Mouse (Mus musculus): ENCODE results near the gene Grid2ip. TPM values are rescaled to one million over a fixed set of nuclear protein-coding genes. Genes with fewer than 3 reads are reported as not detected.

Gene Grid2ip
- total RNA-seq (2012; rRNA removed), result not detected in 2 replicates
- total RNA-seq (2014; rRNA removed), result not detected in 2 replicates
- not detected in 2 replicates for polyA plus RNA-seq (2012; ENCODE audit: insufficient read length, low read depth)

DNA sequence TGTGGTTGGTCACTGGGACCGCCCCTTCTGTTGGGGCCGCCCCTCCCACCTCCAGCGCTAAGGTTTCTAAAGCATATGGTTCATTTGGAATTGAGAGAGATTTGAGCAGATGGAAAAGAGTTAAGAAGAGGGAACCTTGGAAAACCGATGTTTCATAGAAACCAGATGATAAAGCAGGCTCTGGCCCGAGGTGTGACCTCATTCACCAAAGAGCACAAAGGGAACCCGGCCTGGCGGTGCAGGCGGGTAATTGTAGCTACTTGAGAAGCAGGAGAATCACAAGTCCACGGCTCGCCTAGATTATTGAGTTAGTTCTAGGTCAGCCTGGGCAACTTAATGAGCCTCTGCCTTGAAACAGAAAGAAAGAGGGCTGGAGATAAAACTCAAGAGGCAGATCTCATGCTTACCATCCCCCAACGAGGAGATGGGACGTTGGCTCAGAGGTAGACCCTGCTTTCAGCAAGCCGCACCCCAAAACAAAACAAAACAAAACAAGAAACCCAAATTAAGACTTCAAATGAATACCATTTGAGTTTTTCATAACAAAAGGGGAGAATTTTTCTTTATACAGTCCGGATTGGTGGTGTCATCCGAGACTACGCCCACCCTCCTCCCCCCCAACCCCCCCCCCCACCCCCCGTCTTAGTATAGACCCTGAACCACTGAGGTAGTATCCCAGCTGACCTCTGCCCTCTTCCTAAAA, at the start of gene Grid2ip:
Grid2ip (plus strand) TSS at position 653 of the 703 bp plus-strand sequence.
- no peaks in the 10 kb centered on the region for H3K79me2 ChIP-seq (replicated peaks; ENCODE audit: control insufficient read depth, extremely low read depth, insufficient read depth, poor library complexity, severe bottlenecking)
- no peaks in the 10 kb centered on the region for H3K36me3 ChIP-seq (replicated peaks in 1 of 2; ENCODE audit: control insufficient read depth in 1 of 2, insufficient read depth in 1 of 2, low read length in 1 of 2)
- TF ChIP-seq MAZ (IDR thresholded peaks at IDR 0.05; ENCODE audit: low read depth, low read length) (no peak), POLR2A (IDR thresholded peaks at IDR 0.05; ENCODE audit: low read depth, low read length) (no peak), HCFC1 (IDR thresholded peaks at IDR 0.05; ENCODE audit: low read depth, low read length) (no peak), ZNF384 (IDR thresholded peaks at IDR 0.05; ENCODE audit: low read depth, low read length) (no peak), MAX (IDR thresholded peaks at IDR 0.05; ENCODE audit: low read length) (no peak), ZKSCAN1 (IDR thresholded peaks at IDR 0.05; ENCODE audit: borderline replicate concordance, low read depth, low read length) (no peak)
- no peak within 1 kb of the TSS for H3K9ac ChIP-seq (ENCODE audit: insufficient read depth, low read depth)
- H3K4me1 ChIP-seq (ENCODE audit: control insufficient read depth in 1 of 2, insufficient read depth in 2 of 2), result peaks cover 0 to 6% of the 10 kb centered on the region in 2 experiments; a peak in 2 of 4 replicates
- no peak within 1 kb of the TSS for H3K4me3 ChIP-seq (replicated peaks in 1 of 3; ENCODE audit: low read depth in 2 of 3, low read length in 2 of 3, poor library complexity in 1 of 3)
- dilution Hi-C loops (cut with MboI; ENCODE audit: extremely low pct_ligation_motif_present, extremely low pct_unique_long_range_greater_than_20kb, low sequenced_read_pairs) (no loop called here), in situ Hi-C loops (cut with MboI; ENCODE audit: low pct_ligation_motif_present, low pct_unique_long_range_greater_than_20kb, low sequenced_read_pairs) (no loop called here)
- peaks cover 19% of the 10 kb centered on the region for H3K9me3 ChIP-seq (replicated peaks; ENCODE audit: low read length)
- peaks cover 39% of the 10 kb centered on the region for H3K27me3 ChIP-seq (replicated peaks)
- H3K27ac ChIP-seq (ENCODE audit: insufficient read depth, low read depth), result no peak within 1 kb of the TSS
- DNase-seq (ENCODE audit: extremely low read depth), result no peak
- no peak within 1 kb of the TSS for H3K4me2 ChIP-seq (ENCODE audit: insufficient read depth, low read depth, poor library complexity, severe bottlenecking)

DNA sequence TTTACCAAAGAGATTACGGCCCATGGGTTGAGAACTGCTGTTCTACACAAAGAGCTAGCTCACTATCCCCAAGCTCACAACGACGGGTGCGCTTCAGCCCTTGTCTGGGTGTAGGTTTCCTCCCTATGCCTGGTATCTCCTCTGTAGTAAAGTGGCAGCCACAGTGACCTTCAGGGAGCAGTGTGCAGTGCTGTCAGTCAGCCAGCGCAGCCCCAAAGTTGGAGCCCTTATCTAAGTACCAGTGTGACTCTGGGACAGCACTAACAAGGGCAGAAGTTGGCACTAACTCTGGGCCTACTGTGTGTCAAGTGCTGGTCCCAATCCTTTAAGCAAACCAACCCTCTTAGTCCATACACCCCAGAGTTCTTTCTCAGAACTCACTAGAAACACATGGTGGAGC, 48.3 kb upstream of the Grid2ip start:
- Histone ChIP-seq H3K4me1 (ENCODE audit: control insufficient read depth in 1 of 2, insufficient read depth in 2 of 2) (peaks cover 3 to 32% of the 10 kb centered on the region in 2 experiments; a peak in 3 of 4 replicates), H3K79me2 (replicated peaks; ENCODE audit: control insufficient read depth, extremely low read depth, insufficient read depth, poor library complexity, severe bottlenecking) (peaks cover 21% of the 10 kb centered on the region), H3K9me3 (replicated peaks; ENCODE audit: low read length) (peaks cover 3% of the 10 kb centered on the region), H3K4me2 (ENCODE audit: insufficient read depth, low read depth, poor library complexity, severe bottlenecking) (no peak overlapping the region), H3K9ac (ENCODE audit: insufficient read depth, low read depth) (no peak overlapping the region), H3K4me3 (replicated peaks in 1 of 3; ENCODE audit: low read depth in 2 of 3, low read length in 2 of 3, poor library complexity in 1 of 3) (no peak overlapping the region), H3K27ac (ENCODE audit: insufficient read depth, low read depth) (no peak overlapping the region), H3K27me3 (replicated peaks) (no peaks in the 10 kb centered on the region), H3K36me3 (replicated peaks in 1 of 2; ENCODE audit: control insufficient read depth in 1 of 2, insufficient read depth in 1 of 2, low read length in 1 of 2) (peaks cover 75 to 95% of the 10 kb centered on the region in 2 experiments)
- DNase-seq (ENCODE audit: extremely low read depth), result no peak
- no peak for TF ChIP-seq RAD21 (IDR thresholded peaks at IDR 0.05; ENCODE audit: low read depth, low read length)
- TF ChIP-seq CHD2 (IDR thresholded peaks at IDR 0.05; ENCODE audit: low read length), result no peak
- TF ChIP-seq MAZ (IDR thresholded peaks at IDR 0.05; ENCODE audit: low read depth, low read length), result no peak
- in situ Hi-C loops (cut with MboI; ENCODE audit: low pct_ligation_motif_present, low pct_unique_long_range_greater_than_20kb, low sequenced_read_pairs), result no loop called here
- dilution Hi-C loops (cut with MboI; ENCODE audit: extremely low pct_ligation_motif_present, extremely low pct_unique_long_range_greater_than_20kb, low sequenced_read_pairs), result no loop called here

DNA sequence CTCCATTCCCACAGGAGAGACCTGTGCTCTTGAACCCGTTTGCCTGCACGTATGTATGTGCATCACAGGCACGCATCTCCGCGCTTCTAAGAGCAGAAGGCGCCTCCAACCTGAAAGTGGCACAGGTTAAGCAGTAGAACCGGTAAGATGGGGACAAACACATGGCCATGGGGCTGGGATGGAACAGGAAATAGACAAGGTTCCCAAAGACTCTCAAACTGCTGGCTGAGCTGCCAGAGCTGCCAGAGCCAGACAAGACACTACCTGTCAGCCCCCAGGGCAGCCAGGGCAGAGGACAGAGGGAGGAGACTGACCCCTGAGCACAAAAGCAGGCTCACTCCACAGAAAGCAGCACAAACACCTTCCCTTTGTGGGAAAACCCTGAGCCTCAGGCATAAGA, 47.2 kb upstream of the Grid2ip start:
- DNase-seq (ENCODE audit: extremely low read depth), result no peak
- Histone ChIP-seq H3K4me1 (ENCODE audit: control insufficient read depth in 1 of 2, insufficient read depth in 2 of 2) (peaks cover 3 to 25% of the 10 kb centered on the region in 2 experiments; a peak in 3 of 4 replicates), H3K4me3 (replicated peaks in 1 of 3; ENCODE audit: low read depth in 2 of 3, low read length in 2 of 3, poor library complexity in 1 of 3) (no peak overlapping the region), H3K9me3 (replicated peaks; ENCODE audit: low read length) (peaks cover 3% of the 10 kb centered on the region), H3K79me2 (replicated peaks; ENCODE audit: control insufficient read depth, extremely low read depth, insufficient read depth, poor library complexity, severe bottlenecking) (peaks cover 24% of the 10 kb centered on the region), H3K9ac (ENCODE audit: insufficient read depth, low read depth) (no peak overlapping the region), H3K27ac (ENCODE audit: insufficient read depth, low read depth) (no peak overlapping the region), H3K4me2 (ENCODE audit: insufficient read depth, low read depth, poor library complexity, severe bottlenecking) (no peak overlapping the region), H3K36me3 (replicated peaks in 1 of 2; ENCODE audit: control insufficient read depth in 1 of 2, insufficient read depth in 1 of 2, low read length in 1 of 2) (peaks cover 67 to 86% of the 10 kb centered on the region in 2 experiments), H3K27me3 (replicated peaks) (no peaks in the 10 kb centered on the region)
- in situ Hi-C loops (cut with MboI; ENCODE audit: low pct_ligation_motif_present, low pct_unique_long_range_greater_than_20kb, low sequenced_read_pairs) (no loop called here), dilution Hi-C loops (cut with MboI; ENCODE audit: extremely low pct_ligation_motif_present, extremely low pct_unique_long_range_greater_than_20kb, low sequenced_read_pairs) (no loop called here)
- no peak for TF ChIP-seq ETS1 (conservative IDR thresholded peaks at IDR 0.05; ENCODE audit: low read depth, low read length)
- TF ChIP-seq CTCF (conservative IDR thresholded peaks at IDR 0.05 in 1 of 2, IDR thresholded peaks at IDR 0.05 in 1 of 2; ENCODE audit: low read depth in 2 of 2, low read length in 2 of 2), result no peak
- no peak for TF ChIP-seq TCF12 (IDR thresholded peaks at IDR 0.05; ENCODE audit: low read depth, low read length)
- TF ChIP-seq POLR2AphosphoS2 (IDR thresholded peaks at IDR 0.05; ENCODE audit: low read depth, low read length), result no peak
- TF ChIP-seq MXI1 (IDR thresholded peaks at IDR 0.05; ENCODE audit: low read depth, low read length), result no peak
- TF ChIP-seq HCFC1 (IDR thresholded peaks at IDR 0.05; ENCODE audit: low read depth, low read length), result no peak
- no peak for TF ChIP-seq MAX (IDR thresholded peaks at IDR 0.05; ENCODE audit: low read length)
- TF ChIP-seq EP300 (IDR thresholded peaks at IDR 0.05; ENCODE audit: low read length), result no peak
- no peak for TF ChIP-seq MEF2A (IDR thresholded peaks at IDR 0.05; ENCODE audit: borderline replicate concordance, low read depth, low read length)
- TF ChIP-seq E2F4 (IDR thresholded peaks at IDR 0.05; ENCODE audit: insufficient replicate concordance, low read depth, low read length), result no peak
- TF ChIP-seq JUND (conservative IDR thresholded peaks at IDR 0.05; ENCODE audit: low read depth, low read length), result no peak
- no peak for TF ChIP-seq ZMIZ1 (IDR thresholded peaks at IDR 0.05; ENCODE audit: low read depth, low read length)
- no peak for TF ChIP-seq USF2 (conservative IDR thresholded peaks at IDR 0.05; ENCODE audit: low read depth, low read length)

Data from CH12.LX (cell line).